Mouse (Mus musculus) erythroblast, embryonic 14.5 days (primary cell): ENCODE results near the gene Sh3d21. TPM values are rescaled to one million over a fixed set of nuclear protein-coding genes. Genes with fewer than 3 reads are reported as not detected.
"Not testable (repeated sequence)": the region's sequence is repeated elsewhere in the genome, so short reads cannot be mapped to it uniquely, and the experiment has no call there.

Experiments
- H3K27me3 ChIP-seq: 2 replicates; pipeline ENCODE4 v1.6.1; 2012; ENCODE audit warnings: inconsistent platforms; ENCODE audit not compliant: control insufficient read depth
- H3K36me3 ChIP-seq: 2 replicates; pipeline ENCODE4 v1.6.1; 2012; ENCODE audit warnings: mild to moderate bottlenecking, inconsistent platforms; ENCODE audit not compliant: control insufficient read depth
- H3K4me1 ChIP-seq: 2 replicates; pipeline ENCODE4 v1.6.1; 2012; ENCODE audit warnings: inconsistent platforms; ENCODE audit not compliant: control insufficient read depth
- H3K4me3 ChIP-seq: replicated peaks from 2 replicates; pipeline ENCODE3; 2012; ENCODE audit warnings: moderate library complexity, mild to moderate bottlenecking, inconsistent platforms
- H3K9me3 ChIP-seq: 2 replicates; pipeline ENCODE4 v1.6.1; 2012; ENCODE audit warnings: low read length, inconsistent platforms, mixed read lengths; ENCODE audit not compliant: control insufficient read depth
- GATA1 ChIP-seq: IDR thresholded peaks from 2 replicates; pipeline ENCODE4 v1.6.1; 2012; ENCODE audit warnings: low read length, inconsistent platforms, mixed read lengths
- TAL1 ChIP-seq: IDR thresholded peaks from 3 replicates; pipeline ENCODE4 v1.6.1; 2012; ENCODE audit warnings: low read length, inconsistent platforms, mixed read lengths
- polyA plus RNA-seq: library from polyadenylated mRNA; stranded (reverse); fragments of >175 nt; gene quantifications from 2 replicates; pipeline ENCODE4 v1.2.3, GENCODE M21; 2012

Sh3d21 gene
- polyA plus RNA-seq, 1 experiment: 0.05 TPM

- Histone ChIP-seq H3K36me3 (peaks cover 95% of the 10 kb centered on the region), H3K9me3 (no peaks in the 10 kb centered on the region), H3K4me1 (no peaks in the 10 kb centered on the region; the same call in 1 of the 2 replicates), H3K4me3 (no peak overlapping the region), H3K27me3 (no peaks in the 10 kb centered on the region)
- no peak for TF ChIP-seq GATA1
- no peak for TF ChIP-seq TAL1
Measured at GRCm38 (mm10) chr4:126173800-126174199, 10.5 kb upstream of the Sh3d21 start.

- H3K4me1 ChIP-seq, H3K27me3 ChIP-seq, H3K4me3 ChIP-seq, H3K9me3 ChIP-seq: not testable (repeated sequence)
- H3K36me3 ChIP-seq: peaks cover 100% of the 10 kb centered on the region
Measured at GRCm38 (mm10) chr4:126170737-126171136, 7.4 kb upstream of the Sh3d21 start.

GRCm38 (mm10) chr4:126168851-126169250 lies 5.6 kb upstream of the Sh3d21 start:
- H3K4me1 ChIP-seq: peaks cover 8% of the 10 kb centered on the region
- peaks cover 90% of the 10 kb centered on the region for H3K36me3 ChIP-seq
- no peak overlapping the region for H3K4me3 ChIP-seq
- TF ChIP-seq GATA1 (no peak), TAL1 (no peak)
- no peaks in the 10 kb centered on the region for H3K27me3 ChIP-seq
- no peaks in the 10 kb centered on the region for H3K9me3 ChIP-seq

DNA sequence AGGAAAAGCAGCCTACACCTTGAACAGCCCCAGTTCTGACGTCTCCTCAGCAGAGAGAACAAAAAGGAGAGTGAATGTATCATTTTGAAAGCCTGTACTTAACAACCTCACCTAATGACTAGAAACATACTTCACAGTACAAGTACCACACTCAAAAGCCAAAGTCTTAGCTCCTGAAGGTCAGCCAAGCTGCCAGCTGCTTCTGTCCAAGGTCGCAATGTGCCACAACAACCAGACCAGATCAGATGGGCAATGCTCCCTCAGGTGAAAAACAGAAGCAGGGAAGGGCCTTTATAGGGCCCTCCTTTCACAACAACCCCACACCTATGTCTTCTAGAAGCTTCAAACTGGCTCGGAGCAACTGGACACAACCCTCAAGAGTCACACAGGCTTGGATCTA lies 2.8 kb upstream of the Sh3d21 start:
- Histone ChIP-seq H3K27me3 (no peaks in the 10 kb centered on the region), H3K4me1 (peaks cover 27% of the 10 kb centered on the region), H3K4me3 (no peak overlapping the region), H3K9me3 (no peaks in the 10 kb centered on the region), H3K36me3 (peaks cover 69% of the 10 kb centered on the region)
- TF ChIP-seq GATA1: no peak
- no peak for TF ChIP-seq TAL1

GRCm38 (mm10) chr4:126165092-126165491 lies 1.8 kb upstream of the Sh3d21 start:
- Histone ChIP-seq H3K4me1 (peaks cover 27% of the 10 kb centered on the region), H3K36me3 (peaks cover 59% of the 10 kb centered on the region)
- not testable (repeated sequence) for H3K9me3 ChIP-seq, H3K4me3 ChIP-seq, H3K27me3 ChIP-seq

DNA sequence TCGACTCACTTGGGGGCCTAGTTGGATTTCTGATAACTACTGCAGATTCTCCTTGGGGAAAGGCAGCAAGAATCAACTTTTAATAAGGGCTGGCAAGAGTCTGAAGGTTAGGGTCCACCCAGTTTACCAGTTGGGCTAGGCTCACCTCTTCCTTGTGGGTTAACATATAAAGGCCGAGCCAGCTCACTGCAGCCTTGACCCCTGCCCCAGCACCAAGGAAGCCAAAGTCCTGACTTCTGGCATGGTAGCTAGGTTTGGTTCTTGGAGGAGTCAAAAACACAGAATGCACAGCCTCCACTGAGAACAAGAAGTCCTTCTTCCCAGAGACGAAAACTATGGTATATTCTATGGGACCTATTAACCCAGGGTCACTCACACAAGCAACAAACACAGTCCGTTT lies 394 bp upstream of the Sh3d21 start:
- H3K4me1 ChIP-seq: peaks cover 27% of the 10 kb centered on the region
- TF ChIP-seq GATA1 (no peak), TAL1 (no peak)
- H3K4me3 ChIP-seq: no peak overlapping the region
- no peaks in the 10 kb centered on the region for H3K9me3 ChIP-seq
- peaks cover 45% of the 10 kb centered on the region for H3K36me3 ChIP-seq
- no peaks in the 10 kb centered on the region for H3K27me3 ChIP-seq

DNA sequence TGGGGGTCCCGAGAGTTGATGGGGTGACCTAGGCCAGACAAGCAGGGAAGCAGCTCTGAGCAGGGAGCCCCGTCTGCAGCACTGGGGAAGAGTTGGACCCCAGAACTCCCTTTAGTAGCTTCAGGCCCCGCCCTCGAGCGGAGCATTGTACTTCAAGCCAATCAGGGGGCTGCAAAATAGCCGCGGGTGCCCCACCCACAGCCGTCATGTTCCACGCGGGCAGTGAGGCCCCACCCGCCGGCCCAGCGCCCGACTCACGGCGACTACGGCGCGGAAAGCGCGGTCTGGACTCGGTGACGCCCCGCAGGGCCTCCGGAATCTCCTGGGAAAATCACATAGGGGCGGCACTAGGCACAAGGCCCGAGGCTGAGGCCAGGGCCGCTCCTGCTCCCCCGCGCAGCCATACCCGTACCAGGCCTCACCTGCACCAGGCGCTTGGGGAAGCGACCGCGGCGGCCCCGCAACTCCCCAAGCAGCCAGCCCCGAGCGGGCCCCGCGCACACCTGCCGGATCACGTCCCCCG lies 686 bp downstream of the Sh3d21 start:
- H3K4me3 ChIP-seq: peak overlapping the region; percentile 65
- no peak for TF ChIP-seq GATA1
- TF ChIP-seq TAL1: no peak

DNA sequence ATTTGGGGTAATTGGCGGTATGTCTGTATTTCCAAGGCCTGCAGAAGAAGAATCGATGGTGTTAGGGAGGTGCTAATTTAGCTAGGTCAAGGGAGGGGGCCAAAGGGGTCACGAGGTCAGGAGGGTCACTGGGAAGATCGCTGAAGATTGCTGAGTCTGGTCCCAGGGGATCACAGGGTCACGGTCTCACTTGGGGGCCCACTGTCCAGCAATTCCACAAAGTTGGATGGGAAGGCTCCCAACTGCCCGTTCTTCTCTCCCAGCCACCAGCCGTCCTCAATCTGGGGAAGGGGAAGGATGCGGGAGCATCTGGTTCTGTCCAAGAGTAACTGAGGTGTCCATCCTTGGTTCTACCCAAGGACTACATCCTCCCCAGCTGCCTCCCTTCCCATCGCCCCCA lies 1.3 kb downstream of the Sh3d21 start:
- TF ChIP-seq TAL1: no peak
- TF ChIP-seq GATA1: no peak
- peak overlapping the region; percentile 65 for H3K4me3 ChIP-seq
- H3K9me3 ChIP-seq: no peaks in the 10 kb centered on the region
- no peaks in the 10 kb centered on the region for H3K27me3 ChIP-seq
- peaks cover 28% of the 10 kb centered on the region for H3K36me3 ChIP-seq
- H3K4me1 ChIP-seq: peaks cover 26% of the 10 kb centered on the region

More for the DNA sequence above, 686 bp downstream of the Sh3d21 start:
- peaks cover 34% of the 10 kb centered on the region for H3K36me3 ChIP-seq
- H3K9me3 ChIP-seq: no peaks in the 10 kb centered on the region
- no peaks in the 10 kb centered on the region for H3K27me3 ChIP-seq
- H3K4me1 ChIP-seq: peaks cover 29% of the 10 kb centered on the region

- no peak overlapping the region for H3K4me3 ChIP-seq
- 0 out of 2 replicates have a peak, but pooled peaks cover 2% of the 10 kb centered on the region for H3K9me3 ChIP-seq
- H3K27me3 ChIP-seq: no peaks in the 10 kb centered on the region
- peaks cover 23% of the 10 kb centered on the region for H3K36me3 ChIP-seq
- TF ChIP-seq TAL1: no peak
- H3K4me1 ChIP-seq: peaks cover 23% of the 10 kb centered on the region
Measured at GRCm38 (mm10) chr4:126161456-126161855, 1.8 kb downstream of the Sh3d21 start.

GRCm38 (mm10) chr4:126160981-126161380 lies 2.3 kb downstream of the Sh3d21 start:
- peaks cover 18% of the 10 kb centered on the region for H3K36me3 ChIP-seq
- H3K9me3 ChIP-seq: 0 out of 2 replicates have a peak, but pooled peaks cover 2% of the 10 kb centered on the region
- TF ChIP-seq TAL1 (no peak), GATA1 (no peak)
- no peaks in the 10 kb centered on the region for H3K27me3 ChIP-seq
- H3K4me1 ChIP-seq: peaks cover 21% of the 10 kb centered on the region
- H3K4me3 ChIP-seq: no peak overlapping the region
